In genomic region chr3:104997563-104997962, GRCm38 (mm10) we compare ENCODE assay signal across 16 mouse cellular contexts. TPM values are rescaled to one million over a fixed set of nuclear protein-coding genes. Genes with fewer than 3 reads are reported as not detected.
DNase-seq lines count a peak whose midpoint lies in the region; ATAC-seq and TF ChIP-seq lines count a peak whose summit lies in the region.
"Had no signal": no experiment of that assay in that cellular context is flagged by ENCODE, and none has a peak within 500 bp of the region (broad histone marks: within the 10 kb centered on the region; RNA-seq: fewer than 3 reads in every experiment).

No protein-coding gene starts in this region.

- no peaks in the 10 kb centered on the region for H3K9me3 ChIP-seq in embryonic facial prominence, embryonic 15.5 days (replicated peaks)
- H3K9me3 ChIP-seq in limb, embryonic 15.5 days = no peaks in the 10 kb centered on the region

- no peak overlapping the region for H3K9ac ChIP-seq in heart, adult 2 months (ENCODE audit: low read depth, low read length)
- H3K9ac ChIP-seq in embryonic facial prominence, embryonic 15.5 days = no peak overlapping the region
- H3K9ac ChIP-seq in limb, embryonic 15.5 days = no peak overlapping the region
- H3K9ac ChIP-seq: liver, embryonic 14.5 days had no signal

- no peak for TF ChIP-seq CTCF in heart, adult 2 months (IDR thresholded peaks at IDR 0.05)
- no peak for TF ChIP-seq CTCF in layer of hippocampus, adult 2 months (conservative IDR thresholded peaks at IDR 0.05)

- H3K4me3 ChIP-seq in heart, adult 2 months = no peak overlapping the region
- no peak overlapping the region for H3K4me3 ChIP-seq in layer of hippocampus, adult 2 months
- no peak overlapping the region for H3K4me3 ChIP-seq in embryonic facial prominence, embryonic 15.5 days (replicated peaks)
- no peak overlapping the region for H3K4me3 ChIP-seq in limb, embryonic 15.5 days
- H3K4me3 ChIP-seq: erythroblast, embryonic 14.5 days; myocyte had no signal

- no peaks in the 10 kb centered on the region for H3K36me3 ChIP-seq in heart, adult 2 months (ENCODE audit: control insufficient read depth, insufficient read depth, low read length)
- H3K36me3 ChIP-seq in embryonic facial prominence, embryonic 15.5 days = peaks cover 5% of the 10 kb centered on the region; the same call in 1 of the 2 replicates
- H3K36me3 ChIP-seq in limb, embryonic 15.5 days = peaks cover 8% of the 10 kb centered on the region; the same call in 1 of the 2 replicates

- H3K4me1 ChIP-seq in heart, adult 2 months (ENCODE audit: control insufficient read depth, insufficient read depth, low read length) = peaks cover 14% of the 10 kb centered on the region
- peaks cover 36% of the 10 kb centered on the region for H3K4me1 ChIP-seq in embryonic facial prominence, embryonic 15.5 days
- peaks cover 35% of the 10 kb centered on the region for H3K4me1 ChIP-seq in limb, embryonic 15.5 days

- no peak for ATAC-seq in embryonic facial prominence, embryonic 15.5 days (ENCODE audit: insufficient number of reproducible peaks, low FRiP score, low TSS enrichment, low read depth)
- no peak for ATAC-seq in limb, embryonic 15.5 days (ENCODE audit: insufficient number of reproducible peaks, low FRiP score, low TSS enrichment, low read depth)
- ATAC-seq: activated CD4-positive, CD25-positive, alpha-beta regulatory T cell, adult 4 months had no signal

- no peak overlapping the region for H3K4me2 ChIP-seq in embryonic facial prominence, embryonic 15.5 days (replicated peaks)
- no peak overlapping the region for H3K4me2 ChIP-seq in limb, embryonic 15.5 days

- H3K27ac ChIP-seq in heart, adult 2 months = peak overlapping the region; percentile 68
- H3K27ac ChIP-seq in layer of hippocampus, adult 2 months = peak overlapping the region; percentile 44
- H3K27ac ChIP-seq in embryonic facial prominence, embryonic 15.5 days (replicated peaks) = peak overlapping the region; percentile 59
- H3K27ac ChIP-seq in limb, embryonic 15.5 days = peak overlapping the region; percentile 52; the same call in 1 of the 2 replicates
- H3K27ac ChIP-seq: kidney, postnatal 0 days; liver, embryonic 14.5 days had no signal

- intact Hi-C loops in heart, adult 2 months (cut with DNase I) = loop anchor here (2.0 kb wide), 1 partner anchor 17 kb away; no protein-coding TSS in a partner anchor

- DNase-seq in heart, adult 2 months = no peak
- DNase-seq in heart, postnatal 4 days = no peak
- DNase-seq in layer of hippocampus, adult 2 months (ENCODE audit: low spot score in 2 of 2) = no peak
- no peak for DNase-seq in layer of hippocampus, adult 9-11 months
- DNase-seq in cerebellum, adult 18-20 months = no peak
- DNase-seq in spleen, postnatal 36 days (ENCODE audit: low spot score in 2 of 2) = no peak
- DNase-seq: adrenal gland, postnatal 36 days; thymus, adult 2 months had no signal

- H3K79me2 ChIP-seq in heart, adult 2 months (replicated peaks; ENCODE audit: control insufficient read depth, insufficient read depth, low read length) = no peaks in the 10 kb centered on the region

- no peak for TF ChIP-seq EP300 in heart, adult 2 months (IDR thresholded peaks at IDR 0.05; ENCODE audit: insufficient read depth, low read depth, low read length)

- no peaks in the 10 kb centered on the region for H3K27me3 ChIP-seq in heart, adult 2 months (ENCODE audit: control insufficient read depth, insufficient read depth, low read length)
- no peaks in the 10 kb centered on the region for H3K27me3 ChIP-seq in embryonic facial prominence, embryonic 15.5 days
- no peaks in the 10 kb centered on the region for H3K27me3 ChIP-seq in limb, embryonic 15.5 days

- no peak for TF ChIP-seq POLR2A in heart, adult 2 months (IDR thresholded peaks at IDR 0.05; ENCODE audit: insufficient read depth, low read depth, low read length)

- 27% methylated on average over 6 of the region's 6 CpGs for WGBS in heart, adult 2 months
- WGBS in embryonic facial prominence, embryonic 15.5 days = 44% methylated on average over 6 of the region's 6 CpGs
- 43% methylated on average over 6 of the region's 6 CpGs for WGBS in limb, embryonic 15.5 days

RNA-seq across cellular contexts. Expression of gene Wnt2b, which starts 35.8 kb away (rescaled TPM):
- total RNA-seq in heart, adult 2 months (2021) = under 1 TPM; 0.76 to 0.77 TPM
- 0.51 and 0.94 TPM in 2 replicates for polyA plus RNA-seq in heart, adult 2 months (2012; rRNA removed)
- 1 to 10 TPM; 1.0 to 1.7 TPM for total RNA-seq in heart, postnatal 4 days (2021)
- under 1 TPM; 0.41 to 0.47 TPM for total RNA-seq in layer of hippocampus, adult 2 months (2021)
- polyA plus RNA-seq in embryonic facial prominence, embryonic 15.5 days (2015; fragmentation: Nextera tagmentation; extraction: Ambion mirVana) = 1.3 and 1.6 TPM in 2 replicates
- polyA plus RNA-seq in limb, embryonic 15.5 days (2015; fragmentation: Nextera tagmentation; extraction: Ambion mirVana) = 1.2 and 1.7 TPM in 2 replicates
- total RNA-seq: megakaryocyte-erythroid progenitor cell, adult 5-6 weeks had no signal
- polyA plus RNA-seq: erythroblast, embryonic 14.5 days had no signal

RNA-seq across cellular contexts. Expression of gene Cttnbp2nl, which starts 55.4 kb away (rescaled TPM):
- total RNA-seq in heart, adult 2 months (2021) = 10 to 100 TPM; 15.3 to 20.9 TPM
- polyA plus RNA-seq in heart, adult 2 months (2012; rRNA removed) = 3.9 and 4.1 TPM in 2 replicates
- 10 to 100 TPM; 35.3 to 36.3 TPM for total RNA-seq in heart, postnatal 4 days (2021)
- total RNA-seq in layer of hippocampus, adult 2 months (2021) = 10 to 100 TPM; 21.1 to 25.4 TPM
- polyA plus RNA-seq in embryonic facial prominence, embryonic 15.5 days (2015; fragmentation: Nextera tagmentation; extraction: Ambion mirVana) = 25.9 and 29.9 TPM in 2 replicates
- 28.1 and 28.7 TPM in 2 replicates for polyA plus RNA-seq in limb, embryonic 15.5 days (2015; fragmentation: Nextera tagmentation; extraction: Ambion mirVana)
- total RNA-seq: megakaryocyte-erythroid progenitor cell, adult 5-6 weeks had no signal
- polyA plus RNA-seq: activated CD4-positive, CD25-positive, alpha-beta regulatory T cell, adult 4 months had no signal
